Mouse (Mus musculus) bone marrow macrophage, adult 2 months (primary cell): Measurements from ENCODE around the gene Cd52. TPM values are rescaled to one million over a fixed set of nuclear protein-coding genes. Genes with fewer than 3 reads are reported as not detected.
"Not testable (repeated sequence)": the region's sequence is repeated elsewhere in the genome, so short reads cannot be mapped to it uniquely, and the experiment has no call there.

ENCODE experiments used
- H3K27ac ChIP-seq: 2 replicates; pipeline ENCODE4 v1.5.1; 2012; ENCODE audit warnings: low read depth, low read length; ENCODE audit not compliant: insufficient read depth
- H3K4me1 ChIP-seq: 2 replicates; pipeline ENCODE4 v1.6.1; 2012; ENCODE audit warnings: low read length; ENCODE audit not compliant: control insufficient read depth, insufficient read depth
- H3K4me3 ChIP-seq: 2 replicates; pipeline ENCODE4 v1.5.1; 2012; ENCODE audit warnings: mild to moderate bottlenecking, low read length, moderate library complexity; ENCODE audit not compliant: insufficient read depth
- CTCF ChIP-seq: IDR thresholded peaks from 2 replicates; pipeline ENCODE4 v1.5.1; 2012; ENCODE audit warnings: low read depth, mild to moderate bottlenecking, low read length, moderate library complexity
- POLR2A ChIP-seq: IDR thresholded peaks from 2 replicates; pipeline ENCODE4 v1.6.1; 2012; ENCODE audit warnings: mild to moderate bottlenecking, low read depth, low read length, borderline replicate concordance
- polyA plus RNA-seq: library from polyadenylated mRNA; stranded (reverse); fragments of >200 nt; gene quantifications from 2 replicates; pipeline ENCODE4 v1.2.4, GENCODE M21; 2012; ENCODE audit not compliant: missing spikeins, insufficient read depth, insufficient read length

Cd52 gene
- 1,130 and 1,142 TPM in 2 replicates for polyA plus RNA-seq

- Histone ChIP-seq H3K4me1 (peaks cover 65% of the 10 kb centered on the region), H3K4me3 (peak within 1 kb of the TSS; percentile 64), H3K27ac (peak within 1 kb of the TSS; percentile 66)
- no peak for TF ChIP-seq CTCF
- no peak for TF ChIP-seq POLR2A
These were observed at the start of gene Cd52 for GRCm38 (mm10) chr4:134094923-134095547. Gene Cd52 (minus strand): TSS chr4:134095082.

GRCm38 (mm10) chr4:134144297-134144696, 49.4 kb upstream of the Cd52 start:
- H3K4me1 ChIP-seq, H3K27ac ChIP-seq, H3K4me3 ChIP-seq: not testable (repeated sequence)

DNA sequence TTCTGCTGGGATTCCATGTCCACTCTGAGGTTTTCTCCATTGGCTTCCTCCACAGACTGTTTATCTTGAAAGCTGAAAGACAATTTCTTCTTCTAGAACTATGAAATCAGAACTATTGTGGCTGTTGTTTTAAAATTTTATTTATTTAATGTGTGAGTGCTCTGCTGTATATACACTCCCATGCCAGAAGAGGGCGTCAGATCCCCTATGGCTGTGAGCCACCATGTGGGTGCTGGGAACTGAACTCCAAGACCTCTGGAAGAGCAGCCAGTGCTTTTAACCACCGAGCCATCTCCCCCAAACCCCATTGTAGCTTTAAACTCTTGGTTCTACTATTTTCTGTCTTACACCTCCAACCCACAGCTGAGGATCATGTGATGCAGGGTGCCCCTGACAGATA, 44.0 kb upstream of the Cd52 start:
- Histone ChIP-seq H3K4me1 (no peaks in the 10 kb centered on the region), H3K4me3 (no peak overlapping the region), H3K27ac (no peak overlapping the region)
- no peak for TF ChIP-seq POLR2A
- no peak for TF ChIP-seq CTCF

- Histone ChIP-seq H3K4me1 (peaks cover 17% of the 10 kb centered on the region), H3K4me3 (no peak overlapping the region), H3K27ac (no peak overlapping the region)
- TF ChIP-seq POLR2A (no peak), CTCF (no peak)
These were observed 41.5 kb upstream of the Cd52 start for GRCm38 (mm10) chr4:134136280-134136926.

DNA sequence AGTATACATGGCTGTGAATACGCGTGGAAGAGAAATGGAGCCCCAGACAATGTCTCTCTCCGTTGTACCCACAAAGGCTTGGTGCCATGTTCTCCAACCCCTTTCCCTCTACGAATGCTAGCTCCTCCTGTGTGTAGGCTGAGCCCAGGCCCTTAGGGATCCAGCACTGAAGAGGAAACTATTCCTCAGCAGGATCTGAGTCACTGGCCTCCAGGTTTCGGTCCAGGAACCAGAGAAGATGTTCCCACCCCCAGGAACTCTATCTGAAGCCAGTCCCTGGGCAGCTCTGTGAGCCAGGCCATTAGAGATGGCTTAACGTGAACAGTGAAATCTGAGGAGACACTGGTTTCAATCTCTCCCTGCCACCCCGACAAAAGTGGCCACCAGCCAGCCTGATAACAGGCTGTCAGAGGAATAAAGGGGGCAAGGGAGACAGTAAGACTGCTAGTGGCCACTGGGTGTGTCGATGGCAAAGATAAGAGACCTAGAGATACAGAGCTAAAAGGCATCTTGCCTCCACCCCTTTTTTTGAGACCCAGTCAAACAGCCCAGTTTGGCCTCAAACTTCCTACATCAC, 37.7 kb upstream of the Cd52 start:
- peaks cover 35% of the 10 kb centered on the region for H3K4me1 ChIP-seq

DNA sequence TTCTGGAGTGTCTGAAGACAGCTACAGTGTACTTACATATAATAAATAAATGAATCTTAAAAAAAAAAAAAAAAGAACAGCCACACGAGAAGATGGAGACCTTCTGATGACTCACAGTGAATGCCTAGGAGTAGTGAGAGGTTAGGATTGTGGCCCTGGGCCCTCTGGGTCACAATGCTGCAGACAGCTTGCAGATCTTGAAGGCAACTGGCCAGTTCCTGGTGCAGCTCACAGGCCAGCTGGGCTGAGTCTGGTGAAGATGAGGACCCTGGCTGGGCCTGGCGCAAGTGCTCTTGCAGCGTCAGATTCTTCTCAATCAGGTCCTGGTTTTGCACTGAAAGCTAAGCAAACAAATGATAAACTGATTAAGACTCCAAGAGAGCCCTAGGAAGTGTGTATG, 37.2 kb upstream of the Cd52 start:
- Histone ChIP-seq H3K4me1 (peaks cover 35% of the 10 kb centered on the region), H3K4me3 (no peak overlapping the region), H3K27ac (peak overlapping the region; percentile 3; the same call in 1 of the 2 replicates)
- TF ChIP-seq CTCF (no peak), POLR2A (no peak)

More for the DNA sequence above, 37.7 kb upstream of the Cd52 start:
- H3K4me3 ChIP-seq = no peak overlapping the region
- peak overlapping the region; percentile 3; the same call in 1 of the 2 replicates for H3K27ac ChIP-seq
- TF ChIP-seq POLR2A = no peak
- no peak for TF ChIP-seq CTCF

- no peak for TF ChIP-seq POLR2A
- TF ChIP-seq CTCF = no peak
- H3K27ac ChIP-seq = peak overlapping the region; percentile 95
- peak overlapping the region; percentile 70 for H3K4me3 ChIP-seq
- peaks cover 56% of the 10 kb centered on the region for H3K4me1 ChIP-seq
These were observed 34.6 kb upstream of the Cd52 start for GRCm38 (mm10) chr4:134129482-134129881.

- peaks cover 61% of the 10 kb centered on the region for H3K4me1 ChIP-seq
- no peak for TF ChIP-seq CTCF
- 0 out of 2 replicates have a peak, but pooled peaks have one; percentile 15 for TF ChIP-seq POLR2A
- peak overlapping the region; percentile 70 for H3K4me3 ChIP-seq
- H3K27ac ChIP-seq = peak overlapping the region; percentile 95
These were observed 34.1 kb upstream of the Cd52 start for GRCm38 (mm10) chr4:134128983-134129362.

DNA sequence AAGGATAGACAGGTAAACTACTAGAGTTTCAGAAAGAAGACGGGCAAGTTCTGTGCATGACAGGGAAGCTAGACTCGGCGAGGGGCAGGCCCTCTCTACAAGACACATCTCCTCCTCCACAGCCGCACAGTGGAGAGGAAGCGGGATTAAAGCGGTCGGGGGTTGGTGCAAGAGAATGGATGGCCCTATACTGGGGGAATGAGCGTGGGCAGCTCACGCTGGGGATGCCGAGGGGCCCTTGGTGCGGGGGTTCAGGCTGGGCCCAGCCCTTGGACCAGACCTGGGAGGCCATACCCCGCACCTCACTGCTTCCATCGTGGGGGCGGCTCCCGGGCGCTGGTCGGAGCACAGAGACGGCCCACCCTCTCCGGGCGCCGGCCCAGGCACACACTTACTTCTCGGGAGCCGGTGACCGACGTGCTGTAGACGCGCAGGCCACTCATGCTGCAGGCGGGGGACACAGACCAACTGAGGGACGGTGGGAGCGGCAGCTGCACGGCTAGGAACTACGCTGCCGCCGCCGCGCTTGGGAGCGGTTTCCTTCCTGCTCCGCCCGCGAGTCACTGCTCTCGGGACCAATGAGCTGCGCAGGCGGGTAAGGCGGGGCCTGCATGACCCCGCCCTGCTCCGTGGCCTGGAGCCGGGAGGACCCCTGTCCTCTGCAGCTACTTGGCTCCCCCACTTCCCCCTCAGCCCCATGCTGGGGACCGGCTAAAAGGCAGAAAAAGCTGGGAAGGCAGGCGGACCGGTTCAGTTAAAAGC, 33.5 kb upstream of the Cd52 start, which contains the start of gene Sh3bgrl3:
Gene Sh3bgrl3, minus strand, starts transcription at position 569 of the 762 bp plus-strand sequence.
- no peak for TF ChIP-seq CTCF
- no peak for TF ChIP-seq POLR2A
- Histone ChIP-seq H3K4me1 (peaks cover 65% of the 10 kb centered on the region), H3K4me3 (peak within 1 kb of the TSS; percentile 70), H3K27ac (peak within 1 kb of the TSS; percentile 95)

DNA sequence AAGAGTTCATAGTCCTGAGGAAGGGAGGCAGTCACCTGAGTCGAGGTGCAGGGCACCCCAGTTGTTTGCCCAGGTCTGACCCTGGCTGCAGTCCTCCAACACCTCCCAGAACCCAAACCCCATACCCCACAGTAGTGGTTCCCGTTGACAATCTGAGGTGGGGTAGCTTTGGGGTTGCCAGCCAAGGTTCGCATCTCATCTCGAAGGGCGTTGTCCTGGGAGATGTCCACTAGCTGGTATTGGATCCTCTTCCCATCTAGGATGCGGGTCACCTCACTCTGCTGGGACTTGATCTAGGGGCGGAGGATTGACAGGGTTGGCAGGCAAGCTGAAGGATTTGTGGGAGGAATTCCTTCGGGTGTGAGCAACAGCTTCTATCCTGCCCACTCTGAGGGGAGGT, 32.9 kb upstream of the Cd52 start:
- Histone ChIP-seq H3K27ac (peak overlapping the region; percentile 80), H3K4me3 (peak overlapping the region; percentile 70), H3K4me1 (peaks cover 60% of the 10 kb centered on the region)
- no peak for TF ChIP-seq CTCF
